Mouse (Mus musculus) gastrocnemius, adult 2 months (tissue): ENCODE measurements around the gene Wdr24. TPM values are rescaled to one million over a fixed set of nuclear protein-coding genes. Genes with fewer than 3 reads are reported as not detected.
A peak's percentile ranks its signal among the peaks of the same experiment; 100 is the strongest.

Experiments used
- DNase-seq: peaks from one replicate; pipeline ENCODE4 v3.0.0; 2022
- H3K27ac ChIP-seq: fragments of 200-600 bp; 2 replicates; pipeline ENCODE4 v1.8.1; 2022; ENCODE audit warnings: mild to moderate bottlenecking
- H3K4me3 ChIP-seq: fragments of 200-600 bp; 2 replicates; pipeline ENCODE4 v1.8.1; 2022; ENCODE audit warnings: mild to moderate bottlenecking, moderate library complexity
- CTCF ChIP-seq: fragments of 200-600 bp; IDR thresholded peaks from 2 replicates; pipeline ENCODE4 v1.8.1; 2022; ENCODE audit warnings: antibody characterized with exemption, mild to moderate bottlenecking, moderate library complexity
- intact Hi-C: fragments of 180-260 bp; cut with DNase I; formaldehyde crosslinking; loops from one replicate; pipeline ENCODE4 v1.15.1; 2025
- long read RNA-seq, 2 experiments: library from polyadenylated mRNA; stranded (forward); transcript quantifications; one replicate each; pipeline ENCODE4 v2.0.0; 2021
- total RNA-seq, 2 experiments: library from RNA; stranded (reverse); gene quantifications; 2 replicates each; pipeline ENCODE4 v1.2.3; 2021

The Wdr24 gene
- 10 to 100 TPM in 1 of 2 experiments, 1 to 10 TPM in 1; 8.7 to 10.0 TPM for total RNA-seq
- long read RNA-seq, experiment 1, transcript Wdr24-201 (9 exons, 3,099 nt) = major isoform, 25 of 28 reads
- long read RNA-seq, experiment 1, partial matches to known transcripts = 1 of 28 reads
- long read RNA-seq, experiment 1, other reads (novel, unspliced or antisense) = 2 of 28 reads
- long read RNA-seq, experiment 2, transcript Wdr24-201 (9 exons, 3,099 nt) = major isoform, 16 of 19 reads
- long read RNA-seq, experiment 2, partial matches to known transcripts = 1 of 19 reads
- long read RNA-seq, experiment 2, other reads (novel, unspliced or antisense) = 2 of 19 reads

- DNase-seq = peak; percentile 76
- intact Hi-C loops = no loop called here
Observed at GRCm38 (mm10) chr17:25823452-25823851, at the start of gene Wdr24. TSS of gene Wdr24 (plus strand) at chr17:25823627.

GRCm38 (mm10) chr17:25775318-25776062 lies 47.9 kb upstream of the Wdr24 start:
- Histone ChIP-seq H3K27ac (no peak overlapping the region), H3K4me3 (no peak overlapping the region)
- no peak for TF ChIP-seq CTCF
- intact Hi-C loops = no loop called here
- DNase-seq = no peak

More at GRCm38 (mm10) chr17:25823452-25823851, at the start of gene Wdr24:
- Histone ChIP-seq H3K27ac (peak within 1 kb of the TSS; percentile 81), H3K4me3 (peak within 1 kb of the TSS; percentile 85)
- no peak for TF ChIP-seq CTCF

GRCm38 (mm10) chr17:25777948-25778347 lies 45.5 kb upstream of the Wdr24 start:
- Histone ChIP-seq H3K27ac (no peak overlapping the region), H3K4me3 (no peak overlapping the region)
- DNase-seq = no peak
- intact Hi-C loops = no loop called here
- TF ChIP-seq CTCF = no peak

GRCm38 (mm10) chr17:25781339-25781738 lies 42.1 kb upstream of the Wdr24 start:
- DNase-seq = no peak
- intact Hi-C loops = no loop called here
- no peak for TF ChIP-seq CTCF
- no peak overlapping the region for H3K4me3 ChIP-seq
- no peak overlapping the region for H3K27ac ChIP-seq

- H3K4me3 ChIP-seq = no peak overlapping the region
- DNase-seq = peak; percentile 55
- no peak overlapping the region; the same call in 1 of the 2 replicates for H3K27ac ChIP-seq
- intact Hi-C loops = no loop called here
- TF ChIP-seq CTCF = no peak
Observed at GRCm38 (mm10) chr17:25783086-25783485, 40.3 kb upstream of the Wdr24 start.

GRCm38 (mm10) chr17:25783861-25784574 lies 39.4 kb upstream of the Wdr24 start:
- no peak for TF ChIP-seq CTCF
- H3K4me3 ChIP-seq = peak overlapping the region; percentile 75; the same call in 1 of the 2 replicates
- intact Hi-C loops = no loop called here
- no peak for DNase-seq
- no peak overlapping the region for H3K27ac ChIP-seq

GRCm38 (mm10) chr17:25785281-25785745 lies 38.1 kb upstream of the Wdr24 start, which contains the start of gene Haghl:
TSS of gene Haghl (minus strand) at chr17:25785673.
- peak; percentile 96 for DNase-seq
- TF ChIP-seq CTCF = peak; percentile 19; the same call in 1 of the 2 replicates
- intact Hi-C loops = no loop called here
- peak within 1 kb of the TSS; percentile 88 for H3K27ac ChIP-seq
- peak within 1 kb of the TSS; percentile 75 for H3K4me3 ChIP-seq

GRCm38 (mm10) chr17:25786280-25786679 lies 37.1 kb upstream of the Wdr24 start, which contains the start of gene Ccdc78:
TSS of gene Ccdc78 (plus strand) at chr17:25786580.
- TF ChIP-seq CTCF = no peak
- no peak for DNase-seq
- peak within 1 kb of the TSS; percentile 88 for H3K27ac ChIP-seq
- H3K4me3 ChIP-seq = peak within 1 kb of the TSS; percentile 75
- intact Hi-C loops = no loop called here

- DNase-seq = no peak
- intact Hi-C loops = no loop called here
- H3K4me3 ChIP-seq = no peak overlapping the region
- H3K27ac ChIP-seq = no peak overlapping the region
- no peak for TF ChIP-seq CTCF
Observed at GRCm38 (mm10) chr17:25786781-25787504, 36.5 kb upstream of the Wdr24 start.

- no peak for TF ChIP-seq CTCF
- intact Hi-C loops = loop anchor here (10.0 kb wide), 1 partner anchor 217 kb away; the partner anchor contains the start of genes Lmf1 and Sox8
- Histone ChIP-seq H3K4me3 (peak overlapping the region; percentile 89), H3K27ac (peak overlapping the region; percentile 91)
- no peak for DNase-seq
Observed at GRCm38 (mm10) chr17:25791320-25791842, 32.0 kb upstream of the Wdr24 start.

- intact Hi-C loops = loop anchor here (10.0 kb wide), 1 partner anchor 217 kb away; the partner anchor contains the start of genes Lmf1 and Sox8
- H3K4me3 ChIP-seq = peak overlapping the region; percentile 89
- H3K27ac ChIP-seq = peak overlapping the region; percentile 91
- DNase-seq = peak; percentile 89
- no peak for TF ChIP-seq CTCF
Observed at GRCm38 (mm10) chr17:25791843-25792527, 31.4 kb upstream of the Wdr24 start.
